Mouse (Mus musculus) CH12.LX (cell line): ENCODE results near the gene Crip1. TPM values are rescaled to one million over a fixed set of nuclear protein-coding genes. Genes with fewer than 3 reads are reported as not detected.

ENCODE experiments used
- DNase-seq: peaks from one replicate; pipeline ENCODE4 v3.0.0-alpha.2; 2013; ENCODE audit errors: extremely low read depth
- H3K27ac ChIP-seq: 2 replicates; pipeline ENCODE4 v1.5.1; 2012; ENCODE audit warnings: low read depth, mild to moderate bottlenecking, control low read depth, moderate library complexity; ENCODE audit not compliant: insufficient read depth
- H3K27me3 ChIP-seq: replicated peaks from 2 replicates; pipeline ENCODE3; 2012; ENCODE audit warnings: inconsistent platforms
- H3K36me3 ChIP-seq, 2 experiments: replicated peaks in 1 of 2; 2 replicates each; pipeline versions ENCODE3 to v1.6.1; 2012; ENCODE audit warnings: inconsistent platforms in 1 of 2, low read length in 1 of 2, mild to moderate bottlenecking in 1 of 2, mixed read lengths in 1 of 2, moderate library complexity in 1 of 2; ENCODE audit not compliant: control insufficient read depth in 1 of 2, insufficient read depth in 1 of 2
- H3K4me1 ChIP-seq, 2 experiments: 2 replicates each; pipeline ENCODE4 v1.6.1; 2012; ENCODE audit warnings: inconsistent platforms in 1 of 2, moderate library complexity in 1 of 2; ENCODE audit not compliant: insufficient read depth in 2 of 2, control insufficient read depth in 1 of 2
- H3K4me2 ChIP-seq: 2 replicates; pipeline ENCODE4 v1.6.1; 2012; ENCODE audit warnings: low read depth, mild to moderate bottlenecking, control low read depth; ENCODE audit not compliant: poor library complexity, insufficient read depth, severe bottlenecking
- H3K4me3 ChIP-seq, 3 experiments: fragments of 150-350 bp in 1 of 3; sonication (generic) in 1 of 3; replicated peaks in 1 of 3; 2 replicates each; pipeline versions ENCODE3 to v1.5.1; 2011 to 2012; ENCODE audit warnings: low read depth in 2 of 3, low read length in 2 of 3, mild to moderate bottlenecking in 2 of 3, moderate library complexity in 2 of 3, control low read depth in 1 of 3, improper control_type of control experiment in 1 of 3, inconsistent platforms in 1 of 3, mixed read lengths in 1 of 3; ENCODE audit not compliant: poor library complexity in 1 of 3
- H3K79me2 ChIP-seq: replicated peaks from 2 replicates; pipeline ENCODE4 v1.6.1; 2012; ENCODE audit warnings: mild to moderate bottlenecking, moderate library complexity; ENCODE audit not compliant: control insufficient read depth, poor library complexity, insufficient read depth, severe bottlenecking; ENCODE audit errors: extremely low read depth
- H3K9ac ChIP-seq: 2 replicates; pipeline ENCODE4 v1.6.1; 2012; ENCODE audit warnings: low read depth, mild to moderate bottlenecking, control low read depth, moderate library complexity; ENCODE audit not compliant: insufficient read depth
- H3K9me3 ChIP-seq: replicated peaks from 2 replicates; pipeline ENCODE3; 2012; ENCODE audit warnings: low read length, inconsistent platforms, mixed read lengths
- CHD1 ChIP-seq: IDR thresholded peaks from 2 replicates; pipeline ENCODE4 v1.6.1; 2012; ENCODE audit warnings: low read depth, low read length, improper control_type of control experiment, inconsistent platforms
- CHD2 ChIP-seq: IDR thresholded peaks from 2 replicates; pipeline ENCODE4 v1.6.1; 2011; ENCODE audit warnings: low read length, improper control_type of control experiment
- CTCF ChIP-seq, 2 experiments: IDR thresholded peaks in 1 of 2; conservative IDR thresholded peaks in 1 of 2; 2 replicates each; pipeline ENCODE4 v1.5.1; 2011 to 2012; ENCODE audit warnings: low read depth in 2 of 2, low read length in 2 of 2, improper control_type of control experiment in 1 of 2, inconsistent platforms in 1 of 2, mild to moderate bottlenecking in 1 of 2, moderate library complexity in 1 of 2
- ELF1 ChIP-seq: IDR thresholded peaks from 2 replicates; pipeline ENCODE4 v1.6.1; 2014; ENCODE audit warnings: low read depth, mild to moderate bottlenecking, inconsistent platforms, low read length, improper control_type of control experiment
- GABPA ChIP-seq: IDR thresholded peaks from 2 replicates; pipeline ENCODE4 v1.6.1; 2012; ENCODE audit warnings: low read depth, low read length, improper control_type of control experiment, inconsistent platforms; ENCODE audit not compliant: insufficient replicate concordance
- HCFC1 ChIP-seq: IDR thresholded peaks from 2 replicates; pipeline ENCODE4 v1.6.1; 2012; ENCODE audit warnings: low read depth, mild to moderate bottlenecking, inconsistent platforms, low read length, improper control_type of control experiment
- KAT2A ChIP-seq: IDR thresholded peaks from 2 replicates; pipeline ENCODE4 v1.6.1; 2012; ENCODE audit warnings: low read length, improper control_type of control experiment, inconsistent platforms; ENCODE audit not compliant: insufficient replicate concordance
- MAX ChIP-seq: IDR thresholded peaks from 2 replicates; pipeline ENCODE4 v1.6.1; 2011; ENCODE audit warnings: low read length, improper control_type of control experiment
- MEF2A ChIP-seq: IDR thresholded peaks from 2 replicates; pipeline ENCODE4 v1.6.1; 2014; ENCODE audit warnings: low read depth, mild to moderate bottlenecking, inconsistent platforms, low read length, improper control_type of control experiment, borderline replicate concordance
- MXI1 ChIP-seq: IDR thresholded peaks from 2 replicates; pipeline ENCODE4 v1.6.1; 2011; ENCODE audit warnings: mild to moderate bottlenecking, low read depth, low read length, improper control_type of control experiment
- PAX5 ChIP-seq: IDR thresholded peaks from 2 replicates; pipeline ENCODE4 v1.6.1; 2012; ENCODE audit warnings: low read length, inconsistent platforms, mixed read lengths
- RAD21 ChIP-seq: IDR thresholded peaks from 2 replicates; pipeline ENCODE4 v1.6.1; 2011; ENCODE audit warnings: low read depth, mild to moderate bottlenecking, low read length, improper control_type of control experiment, moderate library complexity
- RCOR1 ChIP-seq: conservative IDR thresholded peaks from 2 replicates; pipeline ENCODE4 v1.6.1; 2012; ENCODE audit warnings: low read depth, mild to moderate bottlenecking, inconsistent platforms, low read length, improper control_type of control experiment
- SIN3A ChIP-seq: IDR thresholded peaks from 2 replicates; pipeline ENCODE4 v1.6.1; 2012; ENCODE audit warnings: low read length, improper control_type of control experiment, inconsistent platforms
- USF2 ChIP-seq: conservative IDR thresholded peaks from 2 replicates; pipeline ENCODE4 v1.6.1; 2011; ENCODE audit warnings: low read depth, low read length, improper control_type of control experiment
- ZC3H11A ChIP-seq: IDR thresholded peaks from 2 replicates; pipeline ENCODE4 v1.6.1; 2012; ENCODE audit warnings: low read depth, mild to moderate bottlenecking, inconsistent platforms, low read length, improper control_type of control experiment
- ZMIZ1 ChIP-seq: IDR thresholded peaks from 2 replicates; pipeline ENCODE4 v1.6.1; 2012; ENCODE audit warnings: low read depth, mild to moderate bottlenecking, inconsistent platforms, low read length, improper control_type of control experiment
- ZNF384 ChIP-seq: IDR thresholded peaks from 2 replicates; pipeline ENCODE4 v1.6.1; 2012; ENCODE audit warnings: low read depth, low read length, improper control_type of control experiment, inconsistent platforms
- dilution Hi-C: fragments of 300-500 bp; cut with MboI; formaldehyde crosslinking; loops from 2 replicates; pipeline ENCODE4 v1.14.3; 2020; ENCODE audit warnings: low sequenced_read_pairs; ENCODE audit not compliant: extremely low pct_unique_long_range_greater_than_20kb, extremely low pct_ligation_motif_present
- in situ Hi-C: fragments of 300-500 bp; cut with MboI; formaldehyde crosslinking; loops from 3 replicates; pipeline ENCODE4 v1.14.3; 2019; ENCODE audit warnings: low sequenced_read_pairs, low pct_ligation_motif_present, low pct_unique_long_range_greater_than_20kb, mixed read lengths
- polyA plus RNA-seq: library from polyadenylated mRNA; unstranded; fragments of >175 nt; gene quantifications from 2 replicates; pipeline ENCODE4 v1.2.1, GENCODE M21; 2012; ENCODE audit warnings: low read depth; ENCODE audit not compliant: insufficient read length
- total RNA-seq, 2 experiments: library from RNA; depleted of rRNA; stranded (reverse); fragments of 300-350 nt in 1 of 2; fragments of >200 nt in 1 of 2; gene quantifications; 2 replicates each; pipeline ENCODE4 v1.2.3; 2012 to 2014

The Crip1 gene
- total and polyA plus RNA-seq, 3 experiments = 2.0 to 77.2 (median 2.8) TPM

DNA sequence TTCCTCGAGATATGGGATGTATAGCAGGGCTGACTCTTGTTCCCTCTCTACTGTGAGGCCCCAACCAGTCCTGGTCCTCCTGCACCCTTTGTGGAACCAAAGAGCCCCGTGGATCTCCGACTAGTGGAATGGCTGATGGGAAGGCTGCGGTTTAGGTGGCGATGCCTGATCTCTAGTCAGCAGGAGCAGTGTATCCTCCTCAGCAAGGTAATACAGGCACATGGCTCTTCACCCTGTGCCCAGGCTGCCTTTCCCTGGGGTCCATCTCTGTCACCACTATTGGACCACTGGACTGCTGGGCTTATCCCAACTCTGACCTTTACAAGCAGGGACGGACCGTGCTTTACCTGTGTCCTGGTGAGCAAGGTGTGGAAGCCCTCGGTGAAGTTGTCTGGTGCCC lies 11.4 kb downstream of the Crip1 start:
- no peaks in the 10 kb centered on the region for H3K9me3 ChIP-seq
- no peak overlapping the region for H3K27ac ChIP-seq
- H3K4me2 ChIP-seq = no peak overlapping the region
- H3K27me3 ChIP-seq = peaks cover 25% of the 10 kb centered on the region
- no peak for TF ChIP-seq SIN3A
- no peak for TF ChIP-seq USF2
- TF ChIP-seq ZNF384 = no peak
- no peak for TF ChIP-seq ZC3H11A
- TF ChIP-seq CHD2 = no peak
- TF ChIP-seq HCFC1 = no peak
- TF ChIP-seq MXI1 = no peak
- TF ChIP-seq PAX5 = no peak
- no peak for TF ChIP-seq ELF1
- no peak overlapping the region for H3K9ac ChIP-seq
- no peaks in the 10 kb centered on the region for H3K79me2 ChIP-seq
- DNase-seq = no peak
- peaks cover 15 to 24% of the 10 kb centered on the region in 2 experiments; a peak in 3 of 4 replicates for H3K4me1 ChIP-seq
- H3K4me3 ChIP-seq = no peak overlapping the region
- in situ Hi-C loops (loop anchor here (5.0 kb wide), 1 partner anchor 55 kb away; no protein-coding TSS in a partner anchor), dilution Hi-C loops (no loop called here)
- peaks cover 10 to 43% of the 10 kb centered on the region in 2 experiments for H3K36me3 ChIP-seq

DNA sequence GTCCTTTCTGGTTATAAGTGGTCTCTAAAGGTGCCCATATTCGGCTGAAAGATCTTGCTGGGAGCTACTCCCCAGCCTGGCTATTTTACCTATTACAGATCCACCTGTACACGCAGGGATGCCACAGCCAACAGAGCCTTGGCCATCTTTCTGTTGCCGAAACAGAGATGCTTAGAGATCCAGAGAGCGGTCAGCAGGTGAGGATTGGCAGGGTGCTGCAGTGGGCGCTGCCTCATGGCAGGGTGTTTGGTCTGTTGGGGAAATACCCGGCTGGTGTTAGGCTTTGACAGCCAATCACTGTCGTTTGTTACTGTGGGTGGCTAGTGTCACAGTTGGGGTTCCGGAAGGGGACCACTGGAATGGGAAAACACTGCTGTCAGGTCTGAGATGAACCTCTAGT lies 11.9 kb downstream of the Crip1 start:
- TF ChIP-seq USF2 = no peak
- TF ChIP-seq MEF2A = no peak
- TF ChIP-seq RAD21 = no peak
- TF ChIP-seq CHD1 = no peak
- no peak for TF ChIP-seq ZMIZ1
- TF ChIP-seq MXI1 = no peak
- no peak for TF ChIP-seq CTCF (conservative IDR thresholded peaks at IDR 0.05 in 1 of 2, IDR thresholded peaks at IDR 0.05 in 1 of 2; ENCODE audit: low read depth in 2 of 2, low read length in 2 of 2)
- no peak for TF ChIP-seq MAX
- no peak for TF ChIP-seq RCOR1
- no peak for TF ChIP-seq ELF1
- TF ChIP-seq KAT2A = no peak
- no peak for TF ChIP-seq GABPA
- DNase-seq = no peak
- H3K4me1 ChIP-seq = peaks cover 15 to 24% of the 10 kb centered on the region in 2 experiments; a peak in 3 of 4 replicates
- no peaks in the 10 kb centered on the region for H3K9me3 ChIP-seq
- H3K9ac ChIP-seq = no peak overlapping the region
- dilution Hi-C loops (no loop called here), in situ Hi-C loops (loop anchor here (5.0 kb wide), 1 partner anchor 54 kb away; no protein-coding TSS in a partner anchor)
- no peaks in the 10 kb centered on the region for H3K79me2 ChIP-seq
- no peak overlapping the region for H3K27ac ChIP-seq
- H3K4me3 ChIP-seq = no peak overlapping the region
- no peak overlapping the region for H3K4me2 ChIP-seq
- peaks cover 21% of the 10 kb centered on the region for H3K27me3 ChIP-seq
- peaks cover 12 to 47% of the 10 kb centered on the region in 2 experiments for H3K36me3 ChIP-seq
